Mouse (Mus musculus): ENCODE data around the gene Lce6a. TPM values are rescaled to one million over a fixed set of nuclear protein-coding genes. Genes with fewer than 3 reads are reported as not detected.

Gene Lce6a
- not detected for total RNA-seq (2021)
- long read RNA-seq, experiment 1: 0 reads
- long read RNA-seq, experiment 2: 0 reads

DNA sequence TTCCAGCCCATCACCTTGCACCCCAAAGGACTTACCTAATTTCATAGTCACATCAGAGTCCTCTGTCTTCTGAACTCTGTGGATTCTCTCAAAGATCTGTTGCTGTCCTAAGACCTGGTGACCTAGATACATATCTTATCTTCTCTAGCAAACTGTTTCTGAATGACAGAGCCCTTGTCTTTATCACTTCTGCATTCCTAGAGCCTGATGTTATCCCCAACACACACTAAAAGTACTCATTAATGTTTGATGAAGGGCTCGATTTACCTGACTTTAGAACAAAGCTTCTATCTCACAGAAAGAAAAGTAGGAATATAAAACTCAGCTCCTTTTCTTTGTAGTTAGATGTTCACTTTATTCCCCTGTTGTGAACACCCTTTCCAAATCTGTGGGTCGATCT, at the start of gene Lce6a:
Gene Lce6a, minus strand, starts transcription at position 101 of the 400 bp plus-strand sequence.
- no peak for DNase-seq

DNA sequence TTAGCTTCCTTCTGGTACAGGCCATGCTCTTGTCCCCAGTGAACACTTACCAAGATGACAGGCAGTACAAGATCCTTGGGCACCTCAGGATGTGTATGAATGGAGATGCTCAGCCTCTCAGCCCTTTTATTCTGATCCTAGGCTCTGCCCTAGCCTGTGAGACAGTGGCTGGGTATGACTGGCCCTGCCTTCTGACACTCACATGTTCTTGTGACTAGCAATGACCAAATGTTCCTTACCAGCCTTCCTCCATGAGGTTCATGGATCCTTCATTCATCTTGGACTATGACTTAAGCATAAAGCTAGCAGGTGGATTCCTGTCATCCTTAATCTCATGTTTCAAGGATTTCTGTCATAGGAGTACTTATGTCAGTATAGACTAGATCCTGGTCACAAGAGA, 48.8 kb upstream of the Lce6a start, which contains the start of gene Lce1a2:
Gene Lce1a2, minus strand, starts transcription at position 101 of the 400 bp plus-strand sequence.
- no peak for DNase-seq

DNA sequence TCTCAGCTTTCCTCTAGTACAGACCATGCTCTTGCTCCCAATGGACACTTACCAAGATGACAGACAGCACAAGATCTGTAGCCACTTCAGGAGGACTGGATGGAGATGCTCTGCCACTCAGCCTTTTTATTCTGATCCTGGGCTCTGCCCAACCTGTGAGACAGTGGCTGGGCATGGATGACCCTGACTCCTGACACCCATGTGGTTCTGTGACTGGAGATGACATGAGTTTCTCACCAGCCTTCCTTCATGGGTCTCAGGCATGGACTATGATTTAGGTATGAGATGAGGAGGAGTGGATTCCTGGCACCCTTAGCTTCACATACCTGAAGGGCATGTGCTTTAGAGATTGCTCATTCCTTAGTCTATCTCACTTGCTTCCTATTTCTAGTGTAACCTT, 35.4 kb upstream of the Lce6a start, which contains the start of gene Lce1b:
Gene Lce1b, minus strand, starts transcription at position 101 of the 400 bp plus-strand sequence.
- no peak for DNase-seq

DNA sequence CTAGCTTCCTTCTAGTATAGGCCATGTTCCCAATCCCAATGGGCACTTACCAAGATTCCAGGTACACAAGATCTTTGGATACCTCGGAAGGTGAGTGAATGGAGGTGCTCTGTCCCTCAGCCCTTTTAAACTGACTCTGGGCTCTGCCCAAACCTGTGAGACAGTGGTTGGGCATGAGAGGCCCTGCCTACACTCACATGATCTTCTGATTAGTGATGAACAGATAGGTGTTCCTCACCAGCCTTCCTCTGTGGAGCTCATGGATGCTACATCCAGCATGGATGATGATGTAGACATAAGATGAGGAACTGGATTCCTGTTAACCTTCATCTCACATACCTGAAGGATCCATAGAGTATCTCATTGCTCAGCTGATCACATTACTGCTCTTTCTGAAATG, 26.7 kb upstream of the Lce6a start, which contains the start of gene Lce1a1:
Gene Lce1a1, minus strand, starts transcription at position 101 of the 400 bp plus-strand sequence.
- DNase-seq: no peak

DNA sequence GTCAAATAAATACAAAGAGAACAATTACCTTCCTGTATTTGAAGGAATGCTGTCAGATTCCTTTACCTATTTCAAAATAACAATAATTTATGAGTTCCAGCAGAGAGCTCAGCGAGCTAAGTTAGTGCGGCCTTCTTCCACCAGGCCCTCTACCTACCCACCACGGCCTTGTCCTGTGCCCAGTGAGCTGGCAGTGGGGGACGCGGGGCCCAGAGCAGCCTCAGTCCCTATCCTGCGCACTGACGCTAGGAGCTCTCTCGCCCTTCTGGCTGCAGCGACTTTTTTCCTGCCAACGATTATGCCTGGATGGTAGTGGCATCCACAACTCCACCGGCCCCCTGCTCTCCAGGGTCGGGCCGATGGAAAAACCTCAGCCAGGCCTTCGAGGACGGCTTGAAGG, 18.4 kb upstream of the Lce6a start:
- DNase-seq: no peak

DNA sequence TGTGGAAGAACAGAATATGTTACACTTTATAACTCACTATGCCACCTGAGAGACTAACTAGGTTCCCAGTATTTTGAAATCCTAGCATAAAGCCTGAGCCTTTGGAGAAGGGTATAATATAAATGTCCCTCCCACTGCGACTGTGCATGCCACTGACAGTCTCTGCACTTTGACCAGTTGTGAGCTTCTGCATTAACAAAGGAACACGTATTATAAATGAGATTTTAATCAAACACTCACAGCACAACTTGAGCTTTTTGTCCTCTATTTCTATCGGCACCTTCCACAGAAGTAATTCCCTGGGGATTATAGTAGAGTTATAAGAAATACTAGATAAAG, 17.2 kb upstream of the Lce6a start:
- DNase-seq: no peak

DNA sequence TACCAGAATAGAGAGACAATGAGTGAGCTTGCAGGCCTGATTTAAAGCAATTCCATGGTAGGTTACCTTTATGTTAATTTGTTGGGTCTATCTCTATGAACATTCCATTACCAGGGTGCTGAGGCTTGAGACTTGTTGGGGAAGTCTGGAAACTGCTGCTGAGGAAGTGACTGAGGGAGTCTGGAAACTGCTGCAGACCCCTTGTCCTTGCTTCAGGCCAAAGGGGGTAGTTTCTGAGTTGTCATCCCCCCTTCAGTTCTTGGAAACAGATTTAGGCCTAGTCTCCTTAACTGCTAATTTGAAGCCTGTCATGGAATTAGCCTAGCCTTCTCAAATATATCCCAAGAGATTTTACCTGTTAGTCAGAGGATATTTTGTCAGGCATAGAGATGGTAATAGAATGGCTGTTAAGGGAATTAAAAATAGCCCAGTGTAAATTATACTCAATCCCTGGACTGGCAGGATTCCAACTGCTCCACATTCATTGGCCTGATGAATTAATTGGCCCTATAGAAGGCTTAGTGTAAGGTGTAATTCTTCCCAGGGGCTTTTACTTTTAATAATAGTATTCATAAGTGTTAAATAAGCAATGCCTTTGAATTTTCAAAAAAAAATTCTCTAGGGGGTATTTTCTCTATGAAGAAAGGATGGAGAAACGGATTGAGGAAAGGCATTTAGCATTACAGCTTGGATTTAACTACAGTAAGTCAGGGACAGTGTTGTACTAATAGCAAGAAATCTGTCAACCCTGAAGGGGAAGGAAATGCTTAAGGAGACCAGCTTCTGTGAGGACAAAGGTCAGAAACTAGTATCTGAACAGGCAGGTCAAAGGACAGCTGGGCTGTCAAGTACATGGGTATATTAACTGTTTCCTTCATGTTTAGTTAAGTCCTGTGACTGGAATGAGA, 16.5 kb upstream of the Lce6a start:
- DNase-seq: no peak

DNA sequence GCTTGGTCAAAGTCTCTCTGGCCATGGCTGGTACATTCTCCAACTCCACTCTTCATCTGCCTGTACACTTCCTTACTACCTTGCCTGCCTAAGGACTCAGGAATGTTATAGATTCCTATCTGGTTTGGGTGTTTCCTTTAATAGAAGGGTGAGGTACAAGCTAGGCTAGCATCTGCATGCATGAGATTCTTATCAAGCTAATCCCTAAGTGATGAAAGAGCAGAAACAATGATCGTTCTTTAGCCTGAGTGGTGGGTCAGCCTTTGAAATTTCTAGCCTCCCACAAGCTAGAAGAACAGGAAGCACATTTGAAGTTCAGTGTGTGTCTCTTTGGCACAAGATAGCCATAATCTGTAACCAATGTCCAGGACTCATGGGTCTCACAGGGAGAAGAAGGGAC, 11.7 kb downstream of the Lce6a start:
- no peak for DNase-seq

DNA sequence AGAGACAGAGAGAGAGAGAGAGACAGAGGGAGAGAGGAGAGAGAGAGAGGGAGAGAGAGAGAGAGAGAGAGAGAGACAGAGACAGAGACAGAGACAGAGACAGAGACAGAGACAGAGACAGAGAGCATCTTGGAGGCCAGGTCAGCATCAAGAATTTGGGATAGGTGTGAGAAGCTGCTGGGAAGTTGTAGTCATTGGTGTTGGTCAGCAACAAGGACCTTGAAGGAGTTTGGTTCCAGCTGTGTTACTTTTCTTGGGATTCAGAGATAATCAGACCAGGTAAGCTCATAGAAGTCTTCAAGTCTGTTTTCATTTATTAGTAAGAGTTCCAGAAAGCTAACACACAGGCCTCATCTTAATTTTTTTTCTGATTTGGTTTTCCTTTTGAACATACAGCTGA, 14.1 kb downstream of the Lce6a start, which contains the start of gene 2210017I01Rik:
Gene 2210017I01Rik, minus strand, starts transcription at position 101 of the 400 bp plus-strand sequence.
- DNase-seq: no peak

DNA sequence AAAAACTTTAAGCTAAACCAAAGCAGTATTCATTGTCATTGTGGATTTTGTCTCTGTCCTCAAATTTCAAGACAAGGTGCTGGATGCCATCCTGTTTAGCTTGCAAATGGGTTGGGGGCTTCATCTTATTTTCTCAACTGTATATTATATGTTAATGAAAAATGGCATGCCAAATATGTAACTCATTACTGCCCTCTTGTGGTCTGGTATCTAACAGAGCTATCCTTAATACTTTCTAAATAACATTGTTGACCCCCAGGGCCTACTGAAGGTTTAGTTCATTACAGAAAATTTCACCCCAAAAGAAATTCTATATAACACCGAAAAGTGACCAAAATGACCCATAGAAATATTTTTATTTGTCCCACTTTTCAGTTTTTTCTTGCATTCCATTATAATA, 19.3 kb downstream of the Lce6a start:
- no peak for DNase-seq

DNA sequence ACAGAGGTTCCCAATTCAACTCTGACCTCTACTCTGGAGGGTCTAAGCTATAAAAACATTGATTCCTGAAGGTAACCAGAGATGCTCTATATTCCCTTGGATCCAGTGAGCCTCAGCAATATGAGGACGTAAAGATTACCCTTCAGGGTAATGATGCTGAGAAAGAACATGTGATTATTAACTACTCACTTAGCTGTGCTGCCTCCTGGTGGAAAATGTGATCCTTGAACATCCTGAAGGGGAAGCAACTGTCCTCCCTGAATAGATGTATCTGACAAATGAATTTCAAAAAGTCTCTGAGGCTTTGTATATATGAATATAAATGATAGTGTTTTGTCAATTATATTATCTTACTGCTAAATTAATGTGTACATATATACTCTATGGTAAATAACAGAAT, 21.0 kb downstream of the Lce6a start:
- no peak for DNase-seq

DNA sequence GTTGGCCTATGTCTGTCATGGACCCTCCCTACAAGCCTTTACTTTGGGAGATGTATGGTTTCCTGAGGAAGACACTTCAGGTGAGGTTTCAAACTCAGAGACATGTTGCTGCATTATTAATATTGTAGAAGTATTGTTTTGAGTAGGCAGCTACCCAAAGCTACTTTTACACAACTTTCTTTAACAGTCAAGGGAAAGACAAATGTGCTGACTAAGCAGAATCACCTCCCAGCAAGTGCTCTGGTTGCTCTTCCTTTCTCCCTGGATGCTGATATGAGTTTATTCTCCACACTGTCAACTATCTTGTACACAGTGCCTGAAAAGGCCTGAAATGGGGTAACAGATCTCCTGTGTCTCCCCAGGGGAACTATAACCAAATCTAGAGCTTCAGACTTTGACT, 21.5 kb downstream of the Lce6a start:
- no peak for DNase-seq

DNA sequence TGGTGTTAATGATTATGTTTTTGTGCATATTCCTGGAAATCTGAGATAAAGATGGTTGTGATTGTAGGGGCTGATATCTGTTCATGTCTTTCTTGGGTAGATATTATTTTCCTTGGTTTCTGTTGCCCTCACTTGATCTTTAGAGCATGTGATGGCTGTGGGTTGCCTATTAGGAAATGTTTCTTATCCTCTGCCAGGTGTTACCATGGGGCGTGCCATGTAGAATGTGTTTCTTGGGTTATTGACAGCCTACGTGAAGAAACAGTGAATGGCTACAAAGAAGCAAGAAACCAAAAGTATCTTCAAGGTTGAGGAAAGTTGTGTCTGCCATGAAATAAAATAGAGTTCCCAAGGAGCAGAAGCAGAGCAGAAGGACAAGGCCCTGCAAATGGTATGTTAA, 23.0 kb downstream of the Lce6a start:
- DNase-seq: no peak

DNA sequence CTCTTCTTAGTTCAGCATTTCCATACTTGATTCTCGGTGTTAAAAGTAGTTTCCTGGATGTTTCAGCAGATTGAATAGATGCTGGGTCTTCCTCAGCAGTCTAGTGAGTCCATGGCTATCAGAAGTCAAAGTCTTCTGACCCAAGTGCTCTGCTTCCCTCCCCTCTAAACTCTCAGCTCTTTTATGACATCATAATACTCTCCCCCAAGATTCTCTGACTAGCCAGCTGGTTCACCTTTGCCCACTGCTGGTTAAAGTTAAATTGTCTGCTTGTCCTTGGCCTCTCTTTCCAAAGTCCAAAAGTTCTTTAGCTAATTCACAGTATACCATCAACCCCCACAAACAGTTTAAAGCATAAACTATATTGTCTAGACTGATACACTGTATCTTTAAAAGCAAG, 32.6 kb downstream of the Lce6a start, which contains the start of gene Smcp:
Gene Smcp, minus strand, starts transcription at position 140 of the 400 bp plus-strand sequence.
- no peak for DNase-seq

DNA sequence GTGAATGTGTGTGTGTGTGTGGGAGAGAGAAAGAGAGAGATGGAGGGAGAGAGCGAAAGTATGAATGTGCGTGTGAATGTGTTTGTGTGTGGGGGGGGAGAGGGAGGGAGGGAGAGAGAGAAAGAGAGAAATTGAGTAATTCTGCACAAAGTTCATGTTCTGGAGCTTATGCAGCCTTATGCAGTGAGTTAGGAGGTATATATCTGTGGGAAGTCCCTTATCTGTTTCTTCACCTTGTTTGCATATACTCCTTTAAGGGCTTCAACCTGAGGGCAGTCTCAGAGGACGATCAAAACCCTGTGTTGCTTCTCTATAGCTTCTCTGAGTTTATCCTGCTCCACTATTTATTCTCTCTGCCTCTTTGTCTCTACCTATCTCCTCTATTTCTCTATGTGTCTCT, 34.3 kb downstream of the Lce6a start:
- no peak for DNase-seq

DNA sequence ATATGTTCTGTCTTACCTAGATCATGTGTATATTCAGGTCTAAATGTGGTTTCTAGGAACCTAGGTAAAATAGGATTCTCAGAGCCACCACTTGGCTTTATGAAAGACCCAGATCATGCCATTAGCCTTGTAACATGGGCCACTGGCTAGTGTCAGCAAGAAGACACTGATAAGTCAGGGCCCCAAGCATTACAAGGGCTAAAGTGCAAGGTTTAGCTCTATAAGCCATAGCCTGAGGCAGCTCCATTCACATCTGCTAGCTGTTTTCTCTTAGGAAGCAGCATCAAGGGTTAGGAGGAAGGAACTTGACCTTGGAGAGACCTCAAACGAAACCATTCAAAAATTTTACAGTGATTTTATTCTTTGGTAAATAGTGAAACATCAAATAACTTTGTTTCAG, 36.4 kb downstream of the Lce6a start:
- no peak for DNase-seq

DNA sequence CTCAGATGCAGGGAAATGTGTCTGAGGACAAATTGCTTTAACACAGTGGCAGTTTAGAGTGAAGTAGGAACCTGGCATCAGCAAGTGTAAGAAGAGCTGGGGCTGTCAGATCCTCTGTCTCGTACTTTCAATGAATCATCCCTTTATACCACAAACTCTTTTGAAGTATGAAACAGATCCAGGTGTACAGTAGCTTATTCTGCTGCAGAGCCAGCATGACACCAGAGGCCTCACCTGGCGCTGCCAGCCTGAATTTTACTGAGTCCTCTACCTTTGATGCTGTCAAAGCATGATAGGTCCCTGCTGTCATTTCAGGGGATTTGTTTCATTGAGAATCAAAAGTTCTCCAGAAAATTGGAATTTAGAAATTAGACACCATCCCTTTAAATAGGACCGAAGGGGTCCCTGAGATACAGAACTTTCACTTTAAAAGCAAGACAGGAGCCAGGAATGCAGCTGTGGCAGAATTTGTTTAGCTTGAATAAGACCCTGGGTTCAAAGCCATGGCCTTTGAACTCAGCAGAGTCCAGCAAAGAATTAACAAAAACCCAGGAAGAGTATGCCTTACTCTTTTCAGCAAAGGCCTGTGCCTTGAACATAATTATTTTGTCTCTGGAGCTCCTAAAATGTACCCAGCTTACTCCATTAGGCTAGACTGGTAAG, 38.2 kb downstream of the Lce6a start:
- no peak for DNase-seq

DNA sequence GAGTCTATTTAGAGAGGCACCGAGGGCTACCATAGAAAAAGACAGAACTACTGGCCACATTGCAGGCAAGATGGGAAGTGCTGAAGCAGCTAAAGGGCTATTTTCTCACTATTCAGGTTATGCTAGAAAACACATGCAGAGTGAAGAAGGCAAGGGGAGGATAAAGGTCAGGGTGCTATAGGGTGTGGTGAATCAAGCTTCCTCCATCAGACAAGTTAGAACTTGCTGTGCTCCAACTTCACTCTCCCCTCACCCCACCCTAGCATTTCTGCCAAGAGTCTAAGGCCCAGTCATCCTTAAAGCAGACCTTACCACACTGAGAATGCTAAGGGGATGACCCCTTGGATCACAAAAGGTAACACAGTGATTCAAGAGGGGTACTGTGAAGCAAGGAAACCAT, 42.0 kb downstream of the Lce6a start:
- no peak for DNase-seq

DNA sequence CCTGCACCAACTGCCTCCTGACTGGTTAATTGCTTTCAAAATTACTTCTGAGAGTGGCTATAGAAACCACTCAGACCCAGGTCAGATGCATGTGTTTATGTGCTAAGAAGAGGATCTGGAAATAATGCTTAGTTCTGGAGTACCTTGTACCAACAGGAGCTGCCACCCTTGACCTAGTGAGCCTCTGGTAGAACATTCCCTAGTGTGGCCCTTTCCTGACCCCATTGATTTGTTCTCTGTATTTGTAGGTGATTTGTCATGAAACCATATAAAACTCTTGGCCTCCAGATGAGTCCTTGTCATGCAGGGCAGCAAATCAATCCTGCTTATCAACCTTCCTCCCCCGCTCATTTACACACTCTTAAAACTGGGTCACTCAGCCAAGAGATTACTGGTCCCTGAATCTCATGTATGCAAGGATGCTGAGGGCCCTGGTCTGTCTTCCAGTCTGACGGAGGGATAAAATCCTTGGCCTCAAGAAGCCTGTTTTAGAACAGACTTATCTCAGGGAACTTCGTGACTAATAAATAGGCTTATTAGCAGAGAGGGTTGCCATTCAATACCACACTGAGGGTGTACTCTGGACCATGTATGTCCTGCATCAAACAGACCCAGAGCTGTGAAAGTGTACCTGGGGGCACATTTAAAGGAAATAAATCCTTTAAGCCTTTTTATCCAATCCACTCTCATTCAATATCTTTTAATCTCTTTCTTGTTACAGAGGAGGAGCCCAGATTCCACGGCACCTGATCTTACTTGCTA, 42.6 kb downstream of the Lce6a start:
- no peak for DNase-seq

DNA sequence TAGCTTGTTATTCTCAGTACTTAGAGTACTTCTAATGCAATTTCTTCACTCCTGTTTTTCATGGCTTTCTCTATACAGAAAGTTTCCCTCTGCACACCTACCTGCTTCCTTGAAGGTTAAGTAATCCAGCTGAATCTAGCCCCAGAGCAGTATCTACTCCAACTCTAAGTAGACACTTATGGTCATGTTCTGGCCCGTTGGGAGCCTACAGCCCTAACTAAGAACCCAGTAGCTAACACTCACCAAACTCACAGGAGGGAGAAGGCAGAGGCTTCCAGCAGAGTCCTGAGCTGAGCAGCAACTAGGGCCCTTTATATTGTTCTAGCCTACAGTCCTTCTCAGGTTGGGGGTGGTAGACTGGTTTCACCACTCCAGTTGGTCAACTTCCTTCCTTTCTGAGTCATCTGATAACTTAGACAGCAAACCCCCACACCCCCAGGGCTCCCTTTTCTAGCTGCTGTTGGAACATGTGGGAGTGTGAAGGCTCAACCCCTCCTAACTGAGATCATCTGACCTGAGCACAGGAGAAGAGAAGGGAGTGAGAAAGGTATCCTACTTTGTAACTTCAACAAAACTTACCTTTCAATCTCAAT, 47.9 kb downstream of the Lce6a start, which contains the start of gene Ivl:
Gene Ivl, minus strand, starts transcription at position 287 of the 593 bp plus-strand sequence.
- DNase-seq: no peak

DNA sequence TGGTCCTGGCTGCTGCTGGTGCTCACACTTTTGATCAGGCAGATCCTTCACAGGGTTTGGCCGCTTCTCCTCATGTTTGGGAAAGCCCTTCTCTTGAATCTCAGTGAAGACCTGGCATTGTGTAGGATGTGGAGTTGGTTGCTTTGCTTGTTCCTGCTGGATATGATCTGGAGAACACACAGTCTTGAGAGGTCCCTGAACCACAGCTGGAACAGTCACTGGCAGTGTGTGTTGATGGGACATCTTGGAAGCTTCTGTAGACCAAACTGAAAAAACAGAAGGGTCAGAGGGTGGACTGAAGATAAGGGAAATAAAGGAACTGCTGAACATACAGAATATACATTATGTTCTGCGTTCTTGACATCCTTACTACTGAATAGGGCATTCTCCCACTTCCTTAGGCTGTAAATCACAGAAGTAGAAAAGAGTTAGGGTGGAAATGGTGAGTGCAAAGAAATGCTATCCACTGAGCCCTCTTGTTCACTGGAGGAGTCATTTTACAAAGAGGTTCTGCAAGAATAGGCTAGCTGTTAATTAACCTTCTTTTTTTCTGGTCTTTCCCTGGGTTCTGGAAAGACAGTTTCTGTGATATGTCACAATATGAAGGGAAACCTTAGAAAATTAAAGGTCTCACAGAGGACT, 48.8 kb downstream of the Lce6a start:
- no peak for DNase-seq

Data from gastrocnemius, postnatal 10 days (tissue).